16 mouse cellular contexts compared by ENCODE assay signal in the genomic region with DNA sequence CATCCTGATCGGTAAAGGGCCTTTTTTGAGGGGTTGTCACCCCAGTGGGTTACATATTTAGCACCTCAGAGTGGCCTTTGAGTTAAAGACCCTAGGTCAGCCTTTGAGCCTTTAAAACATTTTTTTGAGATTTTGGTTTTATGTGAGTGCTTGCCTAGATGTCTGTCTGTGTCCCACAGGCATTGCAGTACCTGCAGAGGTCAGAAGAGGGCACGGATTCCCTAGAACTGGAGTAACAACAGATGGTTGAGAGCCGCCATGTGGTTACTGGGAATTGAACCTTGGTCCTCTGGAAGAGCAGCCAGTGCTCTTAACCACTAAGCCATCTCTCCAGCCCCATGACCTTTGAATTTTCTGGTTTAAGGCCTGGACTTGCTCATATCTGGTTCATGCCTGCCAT. TPM values are rescaled to one million over a fixed set of nuclear protein-coding genes. Genes with fewer than 3 reads are reported as not detected.
DNase-seq lines count a peak whose midpoint lies in the region; ATAC-seq and TF ChIP-seq lines count a peak whose summit lies in the region.
"Had no signal": no experiment of that assay in that cellular context is flagged by ENCODE, and none has a peak within 500 bp of the region (broad histone marks: within the 10 kb centered on the region; RNA-seq: fewer than 3 reads in every experiment).

No protein-coding gene starts in this region.

- TF ChIP-seq CTCF in layer of hippocampus, adult 2 months (conservative IDR thresholded peaks at IDR 0.05): peak; percentile 34; the same call in 1 of the 2 replicates

- no peaks in the 10 kb centered on the region for H3K36me3 ChIP-seq in ES-E14 (ENCODE audit: control insufficient read depth, insufficient read depth, low read length, poor library complexity, severe bottlenecking)
- H3K36me3 ChIP-seq: liver, embryonic 15.5 days; midbrain, embryonic 10.5 days had no signal

- DNase-seq in layer of hippocampus, adult 2 months (ENCODE audit: low spot score in 2 of 2): no peak
- no peak for DNase-seq in layer of hippocampus, adult 9-11 months
- DNase-seq in A20 (ENCODE audit: low read depth, low spot score): peak; percentile 30
- DNase-seq in ES-E14 (ENCODE audit: low read depth, low spot score): peak; percentile 40
- DNase-seq in induced T-regulatory cell, adult 2 months (ENCODE audit: low read depth): peak; percentile 48
- no peak for DNase-seq in retina, postnatal 1 day
- DNase-seq in layer of hippocampus, adult 18-20 months (ENCODE audit: low spot score in 2 of 2): no peak
- DNase-seq: cerebellum, adult 9-10 months; embryo, embryonic 11 days; kidney, postnatal 10 days; layer of hippocampus, postnatal 36 days; left cerebral cortex, postnatal 4 days had no signal

- in situ Hi-C loops in ES-E14 (cut with MboI; ENCODE audit: low sequenced_read_pairs in 2 of 2, unreplicated experiment in 2 of 2): loop anchor here in 1 of 2 experiments (10.0 kb wide), 1 partner anchor 153 kb away; no protein-coding TSS in a partner anchor

- no peak overlapping the region for H3K4me3 ChIP-seq in layer of hippocampus, adult 2 months
- H3K4me3 ChIP-seq in ES-E14 (ENCODE audit: insufficient read depth in 1 of 2, low read depth in 1 of 2, low read length in 2 of 2, poor library complexity in 1 of 2, severe bottlenecking in 1 of 2): no peak overlapping the region
- H3K4me3 ChIP-seq: liver, embryonic 15.5 days; midbrain, embryonic 10.5 days had no signal

- no peak overlapping the region for H3K27ac ChIP-seq in layer of hippocampus, adult 2 months
- no peak overlapping the region for H3K27ac ChIP-seq in ES-E14 (ENCODE audit: insufficient read depth, low read depth, low read length, poor library complexity, severe bottlenecking)
- H3K27ac ChIP-seq: liver, embryonic 15.5 days; midbrain, embryonic 10.5 days had no signal

- no peaks in the 10 kb centered on the region for H3K9me3 ChIP-seq in ES-E14 (ENCODE audit: control insufficient read depth, insufficient read depth, low read depth, low read length)
- H3K9me3 ChIP-seq: liver, embryonic 15.5 days; midbrain, embryonic 10.5 days had no signal

- H3K9ac ChIP-seq in ES-E14 (ENCODE audit: insufficient read depth, low read depth, low read length, poor library complexity, severe bottlenecking): no peak overlapping the region
- H3K9ac ChIP-seq: liver, embryonic 15.5 days had no signal

- H3K4me1 ChIP-seq in ES-E14 (ENCODE audit: control insufficient read depth in 2 of 2, insufficient read depth in 2 of 2, low read length in 2 of 2, poor library complexity in 1 of 2): no peaks in the 10 kb centered on the region
- H3K4me1 ChIP-seq: liver, embryonic 15.5 days had no signal

- ATAC-seq in granulocyte monocyte progenitor cell, adult 5-6 weeks (replicated peaks; ENCODE audit: poor library complexity, severe bottlenecking): no peak
- ATAC-seq: forebrain, embryonic 16.5 days had no signal

TF ChIP-seq in ES-E14, 5 proteins besides CTCF, POLR2A, EP300 and RAD21:
- TF ChIP-seq ZC3H11A (IDR thresholded peaks at IDR 0.05; ENCODE audit: borderline replicate concordance, low read depth, low read length) (no peak), MAFK (IDR thresholded peaks at IDR 0.05; ENCODE audit: insufficient read depth, low read depth, low read length) (no peak), CHD2 (IDR thresholded peaks at IDR 0.05; ENCODE audit: low read depth, low read length) (no peak)

RNA-seq across cellular contexts. Expression of gene Trp53bp2, which starts 27.6 kb away (rescaled TPM):
- total RNA-seq in layer of hippocampus, adult 2 months (2021): 10 to 100 TPM; 31.1 to 32.4 TPM
- total RNA-seq in ES-E14 (2012; rRNA removed): 9.4 and 9.5 TPM in 2 replicates
- 7.9 and 15.7 TPM in 2 replicates for total RNA-seq in granulocyte monocyte progenitor cell, adult 5-6 weeks (2014; fragmentation: Nextera tagmentation)
- total RNA-seq in granulocyte monocyte progenitor cell, adult 5-6 weeks (2017): 7.5 and 9.8 TPM in 2 replicates
- total RNA-seq in layer of hippocampus, adult 18-20 months (2021): 10 to 100 TPM; 32.0 to 38.2 TPM

RNA-seq across cellular contexts. Expression of gene Fbxo28, which starts 39.9 kb away (rescaled TPM):
- total RNA-seq in layer of hippocampus, adult 2 months (2021): 10 to 100 TPM; 46.3 to 46.7 TPM
- 25.8 TPM in 2 replicates for total RNA-seq in ES-E14 (2012; rRNA removed)
- total RNA-seq in granulocyte monocyte progenitor cell, adult 5-6 weeks (2014; fragmentation: Nextera tagmentation): 12.2 and 14.3 TPM in 2 replicates
- 12.1 and 22.2 TPM in 2 replicates for total RNA-seq in granulocyte monocyte progenitor cell, adult 5-6 weeks (2017)
- total RNA-seq in layer of hippocampus, adult 18-20 months (2021): 10 to 100 TPM; 51.8 to 51.9 TPM

Comparison
In these comparisons a context has a peak if more than half of its experiments do, and no peak if none do; other contexts are left out.
1. DNase-seq: peak in A20 (single experiment), ES-E14 (single experiment) and induced T-regulatory cell, adult 2 months (single experiment); none in layer of hippocampus, adult 2 months (0 of 2), layer of hippocampus, adult 9-11 months (single experiment), retina, postnatal 1 day (single experiment) and layer of hippocampus, adult 18-20 months (0 of 2).